In the genomic region with DNA sequence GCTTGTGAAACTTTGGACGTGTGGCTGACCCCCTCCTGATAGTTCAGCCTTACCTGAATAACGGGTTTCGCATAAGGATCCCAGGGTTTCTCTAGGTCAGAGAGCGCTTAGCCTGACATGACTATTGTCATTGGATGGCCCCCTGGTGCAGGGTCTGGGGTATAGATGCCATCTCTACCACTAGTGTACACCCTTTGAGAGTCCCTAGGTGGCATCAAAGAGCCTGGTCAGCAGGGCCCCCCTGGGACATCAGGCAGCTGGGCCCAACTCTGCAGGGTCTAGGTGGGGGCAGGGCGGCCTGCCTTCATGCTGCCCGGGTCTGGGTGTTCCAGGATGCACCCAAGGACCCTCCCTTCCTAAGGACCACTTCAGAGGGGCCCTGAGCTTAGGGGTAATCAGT, we compare ENCODE assay signal across 27 mouse cellular contexts. TPM values are rescaled to one million over a fixed set of nuclear protein-coding genes. Genes with fewer than 3 reads are reported as not detected.
DNase-seq lines count a peak whose midpoint lies in the region; ATAC-seq and TF ChIP-seq lines count a peak whose summit lies in the region.
"Had no signal": no experiment of that assay in that cellular context is flagged by ENCODE, and none has a peak within 500 bp of the region (broad histone marks: within the 10 kb centered on the region; RNA-seq: fewer than 3 reads in every experiment).

No protein-coding gene starts in this region.

- no peak overlapping the region for H3K27ac ChIP-seq in intestine, postnatal 0 days (ENCODE audit: low read depth, low read length)
- no peak overlapping the region for H3K27ac ChIP-seq in intestine, embryonic 15.5 days
- H3K27ac ChIP-seq in lung, embryonic 14.5 days (ENCODE audit: low read depth): no peak overlapping the region
- H3K27ac ChIP-seq in neural tube, embryonic 15.5 days (replicated peaks): no peak overlapping the region
- H3K27ac ChIP-seq: embryonic facial prominence, embryonic 15.5 days; forebrain, embryonic 15.5 days; heart, embryonic 10.5 days; limb, embryonic 15.5 days; liver, embryonic 15.5 days; midbrain, embryonic 13.5 days; neural tube, embryonic 13.5 days; stomach, embryonic 15.5 days had no signal

- H3K4me1 ChIP-seq in intestine, postnatal 0 days (replicated peaks; ENCODE audit: control insufficient read depth, insufficient read depth, low read length): no peaks in the 10 kb centered on the region
- H3K4me1 ChIP-seq in intestine, embryonic 15.5 days (replicated peaks): no peaks in the 10 kb centered on the region
- H3K4me1 ChIP-seq in lung, embryonic 14.5 days (ENCODE audit: insufficient read depth): no peaks in the 10 kb centered on the region
- no peaks in the 10 kb centered on the region for H3K4me1 ChIP-seq in lung, adult 2 months (ENCODE audit: control insufficient read depth, insufficient read depth, low read length)
- peaks cover 66% of the 10 kb centered on the region for H3K4me1 ChIP-seq in E14TG2a.4 (replicated peaks; ENCODE audit: low read depth, low read length)
- no peaks in the 10 kb centered on the region for H3K4me1 ChIP-seq in neural tube, embryonic 15.5 days
- H3K4me1 ChIP-seq: embryonic facial prominence, embryonic 15.5 days; limb, embryonic 15.5 days had no signal

- H3K4me3 ChIP-seq in intestine, postnatal 0 days (ENCODE audit: low read depth, low read length): no peak overlapping the region
- H3K4me3 ChIP-seq in intestine, embryonic 15.5 days (replicated peaks): no peak overlapping the region
- no peak overlapping the region for H3K4me3 ChIP-seq in lung, embryonic 14.5 days (ENCODE audit: low read depth, low read length)
- H3K4me3 ChIP-seq in lung, adult 2 months (replicated peaks; ENCODE audit: extremely low read depth, low read depth, low read length): no peak overlapping the region
- peak overlapping the region; percentile 52 for H3K4me3 ChIP-seq in E14TG2a.4 (replicated peaks; ENCODE audit: low read length)
- H3K4me3 ChIP-seq in neural tube, embryonic 15.5 days (replicated peaks): no peak overlapping the region
- H3K4me3 ChIP-seq: embryonic facial prominence, embryonic 15.5 days; forebrain, embryonic 15.5 days; heart, embryonic 10.5 days; limb, embryonic 15.5 days; liver, embryonic 15.5 days; midbrain, embryonic 13.5 days; myocyte; neural tube, embryonic 13.5 days; stomach, embryonic 15.5 days had no signal

- no peaks in the 10 kb centered on the region for H3K27me3 ChIP-seq in intestine, postnatal 0 days (replicated peaks; ENCODE audit: control insufficient read depth, insufficient read depth, low read length)
- no peaks in the 10 kb centered on the region for H3K27me3 ChIP-seq in intestine, embryonic 15.5 days (replicated peaks)
- H3K27me3 ChIP-seq in lung, embryonic 14.5 days (ENCODE audit: insufficient read depth, low read length): no peaks in the 10 kb centered on the region
- peaks cover 7% of the 10 kb centered on the region for H3K27me3 ChIP-seq in E14TG2a.4 (ENCODE audit: insufficient read depth, low read length)
- H3K27me3 ChIP-seq in neural tube, embryonic 15.5 days (replicated peaks): no peaks in the 10 kb centered on the region
- H3K27me3 ChIP-seq: embryonic facial prominence, embryonic 15.5 days; forebrain, embryonic 15.5 days; neural tube, embryonic 13.5 days had no signal

- no peak overlapping the region for H3K9ac ChIP-seq in intestine, postnatal 0 days (ENCODE audit: low read depth, low read length)
- H3K9ac ChIP-seq in intestine, embryonic 15.5 days: no peak overlapping the region
- no peak overlapping the region for H3K9ac ChIP-seq in lung, embryonic 14.5 days
- H3K9ac ChIP-seq in neural tube, embryonic 15.5 days (replicated peaks): no peak overlapping the region
- H3K9ac ChIP-seq: embryonic facial prominence, embryonic 15.5 days; forebrain, embryonic 15.5 days; limb, embryonic 15.5 days; liver, embryonic 15.5 days; neural tube, embryonic 13.5 days; stomach, embryonic 15.5 days had no signal

- peak; percentile 22; the same call in 1 of the 2 replicates for TF ChIP-seq CTCF in intestine, postnatal 0 days (IDR thresholded peaks at IDR 0.05; ENCODE audit: low read depth)
- peak; percentile 27; the same call in 1 of the 2 replicates for TF ChIP-seq CTCF in lung, embryonic 14.5 days (IDR thresholded peaks at IDR 0.05; ENCODE audit: low read depth)
- no peak for TF ChIP-seq CTCF in lung, adult 2 months (IDR thresholded peaks at IDR 0.05; ENCODE audit: insufficient read depth, low read length)
- TF ChIP-seq CTCF in E14TG2a.4 (conservative IDR thresholded peaks at IDR 0.05; ENCODE audit: low read length): no peak

- no peak for DNase-seq in lung, embryonic 14.5 days
- no peak for DNase-seq in lung, adult 2 months
- DNase-seq: adrenal gland, postnatal 14 days; cerebellum, adult 2 months; cerebellum, postnatal 36 days; gastrocnemius, postnatal 36 days; kidney, adult 2 months; kidney, postnatal 10 days; lung, postnatal 14 days; thymus, adult 18-20 months; thymus, postnatal 36 days had no signal

- TF ChIP-seq POLR2A in lung, adult 2 months (IDR thresholded peaks at IDR 0.05; ENCODE audit: borderline replicate concordance, extremely low read depth, low read depth, low read length): no peak

- 69% methylated on average over 6 of the region's 6 CpGs for WGBS in intestine, postnatal 0 days
- 52% methylated on average over 6 of the region's 6 CpGs for WGBS in intestine, embryonic 15.5 days
- WGBS in lung, embryonic 14.5 days: 54% methylated on average over 6 of the region's 6 CpGs
- 70% methylated on average over 6 of the region's 6 CpGs for WGBS in lung, adult 2 months
- 46% methylated on average over 6 of the region's 6 CpGs for WGBS in neural tube, embryonic 15.5 days

- no peak overlapping the region for H3K4me2 ChIP-seq in intestine, postnatal 0 days (replicated peaks; ENCODE audit: low read depth)
- H3K4me2 ChIP-seq in intestine, embryonic 15.5 days (replicated peaks): no peak overlapping the region
- H3K4me2 ChIP-seq in lung, embryonic 14.5 days: no peak overlapping the region
- H3K4me2 ChIP-seq in neural tube, embryonic 15.5 days: no peak overlapping the region
- H3K4me2 ChIP-seq: embryonic facial prominence, embryonic 15.5 days; forebrain, embryonic 15.5 days; limb, embryonic 15.5 days; liver, embryonic 15.5 days; midbrain, embryonic 13.5 days; neural tube, embryonic 13.5 days; stomach, embryonic 15.5 days had no signal

- peaks cover 13% of the 10 kb centered on the region; the same call in 1 of the 2 replicates for H3K36me3 ChIP-seq in intestine, postnatal 0 days (ENCODE audit: control insufficient read depth, insufficient read depth)
- no peaks in the 10 kb centered on the region for H3K36me3 ChIP-seq in intestine, embryonic 15.5 days
- H3K36me3 ChIP-seq in lung, embryonic 14.5 days (ENCODE audit: insufficient read depth): no peaks in the 10 kb centered on the region
- H3K36me3 ChIP-seq in E14TG2a.4 (ENCODE audit: insufficient read depth, low read length): peaks cover 16% of the 10 kb centered on the region
- H3K36me3 ChIP-seq in neural tube, embryonic 15.5 days: peaks cover 4% of the 10 kb centered on the region; the same call in 1 of the 2 replicates
- H3K36me3 ChIP-seq: forebrain, embryonic 15.5 days; liver, embryonic 15.5 days; stomach, embryonic 15.5 days had no signal

- ATAC-seq in intestine, postnatal 0 days: no peak
- ATAC-seq in intestine, embryonic 15.5 days: no peak
- ATAC-seq in lung, embryonic 14.5 days (ENCODE audit: insufficient read depth): no peak
- peak; percentile 17; the same call in 1 of the 2 replicates for ATAC-seq in common myeloid progenitor, adult 5-6 weeks (replicated peaks; ENCODE audit: low read depth, poor library complexity, severe bottlenecking)
- ATAC-seq in neural tube, embryonic 15.5 days (ENCODE audit: low FRiP score): no peak
- ATAC-seq: forebrain, embryonic 15.5 days; midbrain, embryonic 13.5 days had no signal

- no peaks in the 10 kb centered on the region for H3K9me3 ChIP-seq in intestine, postnatal 0 days (ENCODE audit: control insufficient read depth)
- H3K9me3 ChIP-seq in intestine, embryonic 15.5 days: no peaks in the 10 kb centered on the region
- no peaks in the 10 kb centered on the region for H3K9me3 ChIP-seq in lung, embryonic 14.5 days (ENCODE audit: low read depth, low read length)
- no peaks in the 10 kb centered on the region for H3K9me3 ChIP-seq in E14TG2a.4 (ENCODE audit: low read length)
- H3K9me3 ChIP-seq in neural tube, embryonic 15.5 days (replicated peaks): no peaks in the 10 kb centered on the region
- H3K9me3 ChIP-seq: embryonic facial prominence, embryonic 15.5 days; forebrain, embryonic 15.5 days; heart, embryonic 10.5 days; limb, embryonic 15.5 days; liver, embryonic 15.5 days; midbrain, embryonic 13.5 days; neural tube, embryonic 13.5 days; stomach, embryonic 15.5 days had no signal

RNA-seq across cellular contexts. Expression of gene Cabp7, which starts 10.2 kb away (rescaled TPM):
- polyA plus RNA-seq in intestine, postnatal 0 days (2015; fragmentation: Nextera tagmentation; extraction: Ambion mirVana): 0.10 and 0.13 TPM in 2 replicates
- 0.13 and 0.21 TPM in 2 replicates for polyA plus RNA-seq in intestine, embryonic 15.5 days (2015; fragmentation: Nextera tagmentation; extraction: Ambion mirVana)
- 0.17 and 0.18 TPM in 2 replicates for polyA plus RNA-seq in lung, embryonic 14.5 days (2014; fragmentation: Nextera tagmentation; extraction: Ambion mirVana)
- polyA plus RNA-seq in lung, adult 2 months (2012; rRNA removed): 0.25 TPM in 1 of 2 replicates, not detected in the other
- not detected in 2 replicates for total RNA-seq in common myeloid progenitor, adult 5-6 weeks (2017)
- 2.9 and 4.2 TPM in 2 replicates for polyA plus RNA-seq in neural tube, embryonic 15.5 days (2015; fragmentation: Nextera tagmentation; extraction: Ambion mirVana)
- total RNA-seq: hematopoietic stem cell, adult 5-6 weeks; megakaryocyte, adult 5-6 weeks had no signal
- polyA plus RNA-seq: kidney, adult 2 months had no signal

RNA-seq across cellular contexts. Expression of gene Zmat5, which starts 31.9 kb away (rescaled TPM):
- 62.6 and 67.9 TPM in 2 replicates for polyA plus RNA-seq in intestine, postnatal 0 days (2015; fragmentation: Nextera tagmentation; extraction: Ambion mirVana)
- polyA plus RNA-seq in intestine, embryonic 15.5 days (2015; fragmentation: Nextera tagmentation; extraction: Ambion mirVana): 60.9 and 63.0 TPM in 2 replicates
- 70.4 and 74.1 TPM in 2 replicates for polyA plus RNA-seq in lung, embryonic 14.5 days (2014; fragmentation: Nextera tagmentation; extraction: Ambion mirVana)
- polyA plus RNA-seq in lung, adult 2 months (2012; rRNA removed): 51.4 and 55.1 TPM in 2 replicates
- total RNA-seq in common myeloid progenitor, adult 5-6 weeks (2017): 6.0 and 11.5 TPM in 2 replicates
- 60.9 and 65.3 TPM in 2 replicates for polyA plus RNA-seq in neural tube, embryonic 15.5 days (2015; fragmentation: Nextera tagmentation; extraction: Ambion mirVana)

RNA-seq across cellular contexts. Expression of gene Uqcr10, which starts 32.2 kb away (rescaled TPM):
- polyA plus RNA-seq in intestine, postnatal 0 days (2015; fragmentation: Nextera tagmentation; extraction: Ambion mirVana): 1,715 and 1,847 TPM in 2 replicates
- 1,117 and 1,212 TPM in 2 replicates for polyA plus RNA-seq in intestine, embryonic 15.5 days (2015; fragmentation: Nextera tagmentation; extraction: Ambion mirVana)
- polyA plus RNA-seq in lung, embryonic 14.5 days (2014; fragmentation: Nextera tagmentation; extraction: Ambion mirVana): 736 and 777 TPM in 2 replicates
- 460 and 481 TPM in 2 replicates for polyA plus RNA-seq in lung, adult 2 months (2012; rRNA removed)
- 117 and 123 TPM in 2 replicates for total RNA-seq in common myeloid progenitor, adult 5-6 weeks (2017)
- 722 and 793 TPM in 2 replicates for polyA plus RNA-seq in neural tube, embryonic 15.5 days (2015; fragmentation: Nextera tagmentation; extraction: Ambion mirVana)

Comparison
In these comparisons a context has a peak if more than half of its experiments do, and no peak if none do; other contexts are left out.
1. CTCF ChIP-seq: peak in intestine, postnatal 0 days (single experiment) and lung, embryonic 14.5 days (single experiment); none in lung, adult 2 months (single experiment) and E14TG2a.4 (single experiment).